Mouse (Mus musculus) megakaryocyte-erythroid progenitor cell, adult 5-6 weeks (primary cell): ENCODE results near the gene Tenm4. TPM values are rescaled to one million over a fixed set of nuclear protein-coding genes. Genes with fewer than 3 reads are reported as not detected.

Source experiments
- ATAC-seq: replicated peaks from 2 replicates; pipeline ENCODE4 v1.8.0; 2016; ENCODE audit warnings: mild to moderate bottlenecking, inconsistent platforms; ENCODE audit not compliant: severe bottlenecking, poor library complexity, low FRiP score, low TSS enrichment
- total RNA-seq, 2 experiments: library from RNA; stranded (forward) in 1 of 2; stranded (reverse) in 1 of 2; fragments of 200-1000, 215-1000 nt in 1 of 2; fragments of >200 nt in 1 of 2; fragmentation: Nextera tagmentation in 1 of 2; gene quantifications; 2 replicates each; pipeline ENCODE4 v1.2.3; 2014 to 2017

Gene Tenm4
- total RNA-seq, 2 experiments from 2014 or later = 0.14 TPM; not detected in 1

DNA sequence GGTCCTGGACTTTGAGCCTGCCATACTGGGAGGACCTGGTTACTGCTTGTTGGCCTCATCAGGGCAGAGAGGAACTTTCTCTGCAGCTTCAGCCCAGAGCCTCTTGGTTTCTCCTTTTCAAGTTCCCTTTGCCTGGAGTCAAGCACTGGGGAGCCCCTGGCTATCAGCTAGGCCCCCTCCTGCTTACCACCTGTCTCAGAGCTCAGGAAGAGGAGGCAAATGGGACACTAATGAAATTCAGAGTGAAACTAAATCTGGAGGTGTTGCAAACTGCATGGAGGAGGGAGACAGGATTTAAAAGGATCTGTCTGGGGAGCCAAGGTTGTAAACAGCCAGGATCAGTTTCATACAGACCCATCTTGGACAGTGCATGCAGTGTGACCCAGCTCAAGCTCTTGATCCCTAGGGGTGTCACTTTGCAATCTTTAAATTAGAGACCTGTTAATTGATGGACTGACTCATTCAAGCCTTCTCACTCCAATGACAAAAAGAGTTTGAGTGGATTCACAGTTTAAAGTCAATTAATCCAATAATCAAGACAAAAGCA lies 269.2 kb downstream of the Tenm4 start:
- ATAC-seq = no peak

DNA sequence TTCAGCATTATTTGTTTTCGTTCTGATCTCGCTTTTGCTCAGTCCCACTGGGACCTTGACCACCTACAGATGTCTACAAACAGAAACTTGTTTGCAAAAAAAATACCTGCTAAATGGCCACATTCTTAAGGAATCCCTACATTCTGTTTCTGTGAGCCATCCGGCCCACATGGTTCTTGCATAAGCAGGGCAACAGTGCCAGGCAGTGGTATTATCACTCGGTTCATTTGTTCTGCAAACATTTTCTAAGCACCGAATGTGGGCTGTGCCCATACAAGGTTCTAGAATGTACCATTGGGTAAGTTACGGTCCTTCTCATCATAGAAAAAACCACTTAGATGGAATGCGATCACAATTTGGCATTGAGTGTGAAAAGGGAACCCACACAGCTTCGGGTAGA lies 274.7 kb downstream of the Tenm4 start:
- no peak for ATAC-seq

DNA sequence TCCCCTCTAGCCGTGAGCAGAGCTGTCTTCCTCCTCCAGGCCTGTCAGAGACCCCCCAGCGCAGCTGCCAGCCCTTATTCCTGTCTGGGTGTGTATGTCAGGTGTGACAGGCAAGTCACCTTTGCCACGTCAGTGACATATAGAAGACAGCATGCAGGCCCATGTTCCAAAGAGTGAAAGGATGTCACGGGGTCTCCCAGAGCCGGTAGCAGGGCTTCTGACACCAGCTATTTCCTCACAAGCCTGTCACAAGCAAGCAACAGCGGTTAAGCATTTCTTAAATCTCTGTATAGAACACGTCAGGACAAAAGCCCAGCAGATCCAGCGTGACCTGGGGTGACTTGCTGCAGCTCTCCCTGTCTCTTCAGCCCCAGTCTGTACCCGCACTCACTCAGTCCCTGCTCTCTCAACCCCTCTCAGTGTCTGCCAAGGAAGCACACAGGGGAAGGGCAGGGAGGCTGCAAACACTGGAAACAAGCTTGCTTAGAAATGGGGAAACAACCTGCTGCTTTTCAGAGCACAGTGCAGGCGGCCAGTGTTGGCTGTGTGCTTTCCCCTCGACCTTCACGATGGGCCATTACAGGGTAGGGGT lies 276.9 kb downstream of the Tenm4 start:
- no peak for ATAC-seq

DNA sequence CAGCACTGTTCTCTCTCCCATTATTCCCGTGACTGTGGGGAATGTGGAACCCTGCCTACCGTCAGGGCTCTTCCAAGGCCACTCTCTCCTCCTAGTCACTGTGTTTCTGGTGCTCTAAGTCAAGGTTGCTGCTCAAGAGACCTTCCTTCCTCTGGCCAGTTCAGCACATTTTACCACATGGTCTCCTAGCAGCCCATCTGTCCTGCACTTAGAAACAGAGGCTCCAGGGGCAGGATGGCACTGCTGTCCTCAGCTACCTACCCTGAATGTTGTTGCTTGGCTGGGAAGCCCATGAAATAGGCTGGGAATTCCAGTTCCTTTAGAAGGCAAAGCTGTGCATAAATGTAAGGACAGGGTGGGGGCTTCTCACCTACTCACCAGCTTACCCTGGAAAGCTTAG lies 284.9 kb downstream of the Tenm4 start:
- ATAC-seq = no peak

DNA sequence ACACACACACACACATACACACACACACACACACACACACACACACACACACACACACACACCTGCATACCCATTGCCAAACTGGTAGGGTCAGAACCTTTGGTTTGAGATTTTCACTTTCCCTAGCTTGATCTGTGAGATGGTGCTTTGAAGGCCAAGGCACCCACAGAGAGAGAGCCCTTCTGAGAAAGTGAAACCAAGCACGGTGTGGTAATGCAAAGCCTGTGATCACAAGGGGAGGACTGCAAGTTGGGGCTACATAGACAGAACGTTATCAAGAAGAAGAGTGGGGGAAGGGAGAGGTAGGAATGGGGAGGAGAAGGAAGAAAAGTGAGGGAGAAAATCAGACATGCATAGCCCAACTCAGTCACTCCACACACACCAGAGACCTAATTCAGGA lies 285.6 kb downstream of the Tenm4 start:
- ATAC-seq = no peak

DNA sequence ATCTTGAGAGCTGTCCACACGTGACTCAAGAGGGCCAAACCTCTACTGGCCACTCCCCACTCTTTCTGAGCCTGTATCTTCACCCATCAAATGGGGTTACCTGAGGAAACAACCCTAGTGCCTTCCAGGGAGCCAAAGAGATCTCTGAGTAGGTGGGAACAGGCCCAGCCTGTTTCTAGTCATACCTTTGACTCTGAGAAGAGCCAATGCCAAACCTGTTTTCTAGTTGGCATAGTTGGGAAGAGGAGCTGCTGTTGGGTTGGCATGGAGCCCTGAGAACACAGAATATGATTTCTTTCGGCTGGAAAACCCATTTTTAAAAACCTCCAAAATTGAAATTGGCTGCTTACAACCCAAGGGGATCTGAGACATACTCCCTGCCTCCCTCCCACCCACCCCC lies 286.8 kb downstream of the Tenm4 start:
- ATAC-seq = no peak

DNA sequence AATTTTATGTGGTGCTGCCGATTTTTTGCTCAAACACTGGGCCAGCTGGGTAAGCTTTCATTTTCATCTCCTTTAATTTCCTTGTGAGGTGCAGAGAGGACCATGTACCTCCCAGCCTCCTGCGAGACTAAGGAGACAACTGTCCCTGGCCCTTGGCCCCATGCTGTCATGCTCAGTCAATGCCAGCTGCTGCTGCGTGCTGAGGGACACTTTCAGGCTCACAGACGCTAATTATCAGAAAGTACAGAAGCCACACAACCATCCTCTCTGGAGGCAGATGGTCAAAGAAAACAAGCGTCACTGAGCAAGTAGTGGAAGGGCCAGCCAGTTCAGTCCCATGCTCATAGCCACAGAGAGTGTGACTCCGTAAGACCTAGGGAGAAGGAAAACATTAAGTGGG lies 287.9 kb downstream of the Tenm4 start:
- ATAC-seq = no peak

DNA sequence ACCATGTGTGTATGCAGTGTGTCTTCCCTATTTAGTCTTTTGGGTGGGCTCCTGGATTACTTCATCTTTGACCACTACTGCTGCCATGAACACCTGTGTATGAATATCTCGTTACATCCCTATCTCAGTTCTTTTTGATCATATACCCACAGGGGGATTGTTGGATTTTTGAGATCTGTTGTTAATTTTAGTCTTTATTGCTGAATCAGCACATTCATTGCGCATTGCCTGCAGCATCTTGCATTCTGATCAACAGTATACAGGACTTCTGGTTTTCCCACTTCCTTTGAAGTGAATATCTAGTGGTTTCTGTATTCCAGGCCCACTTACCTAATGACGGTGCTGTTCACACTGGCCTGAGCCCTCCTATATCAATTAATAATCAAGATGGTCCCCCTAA lies 295.7 kb downstream of the Tenm4 start:
- no peak for ATAC-seq

DNA sequence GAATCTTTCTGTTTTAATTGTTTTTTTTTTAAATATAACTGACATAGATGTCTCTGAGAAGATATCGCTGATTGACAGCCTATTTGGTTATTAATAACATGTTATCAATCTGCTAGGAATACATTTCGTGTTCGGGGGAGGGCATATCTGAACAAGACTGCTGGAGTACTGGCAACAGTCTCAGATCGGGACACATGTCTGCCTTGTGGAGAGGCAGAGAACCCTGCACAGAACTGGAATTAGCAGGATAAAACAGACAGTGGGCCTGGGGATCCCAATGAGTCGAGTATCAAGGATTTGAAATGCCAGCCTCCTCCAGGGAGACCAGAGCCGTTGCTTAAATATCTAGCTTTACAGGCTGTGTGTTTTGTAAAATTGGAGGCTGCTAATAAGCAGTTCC lies 299.8 kb downstream of the Tenm4 start:
- no peak for ATAC-seq

DNA sequence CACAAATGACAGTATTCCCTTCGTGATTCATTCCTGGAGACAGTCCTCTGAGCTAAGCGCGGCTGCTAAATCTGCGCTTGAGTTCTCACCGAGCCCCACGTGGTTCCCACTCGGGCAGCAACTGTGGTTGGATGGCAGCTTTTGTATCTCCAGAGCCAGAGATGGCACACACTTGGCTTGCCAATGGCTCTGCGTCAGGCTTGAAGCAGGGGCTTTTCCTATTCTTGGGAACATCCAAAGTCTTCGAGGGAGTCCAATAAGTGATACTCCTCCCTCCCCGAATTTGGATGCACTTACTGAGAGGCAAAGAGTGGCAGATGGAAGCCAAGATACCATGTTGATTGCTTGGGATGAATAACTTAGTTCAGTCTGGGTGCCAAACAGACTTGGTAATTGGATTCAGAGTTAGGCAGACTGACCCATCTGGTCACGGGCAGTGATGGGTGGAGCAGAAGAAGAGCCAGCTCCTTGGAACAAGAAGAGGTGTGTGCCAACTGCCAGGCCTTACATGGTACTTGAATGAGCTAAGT lies 303.6 kb downstream of the Tenm4 start:
- ATAC-seq = no peak

DNA sequence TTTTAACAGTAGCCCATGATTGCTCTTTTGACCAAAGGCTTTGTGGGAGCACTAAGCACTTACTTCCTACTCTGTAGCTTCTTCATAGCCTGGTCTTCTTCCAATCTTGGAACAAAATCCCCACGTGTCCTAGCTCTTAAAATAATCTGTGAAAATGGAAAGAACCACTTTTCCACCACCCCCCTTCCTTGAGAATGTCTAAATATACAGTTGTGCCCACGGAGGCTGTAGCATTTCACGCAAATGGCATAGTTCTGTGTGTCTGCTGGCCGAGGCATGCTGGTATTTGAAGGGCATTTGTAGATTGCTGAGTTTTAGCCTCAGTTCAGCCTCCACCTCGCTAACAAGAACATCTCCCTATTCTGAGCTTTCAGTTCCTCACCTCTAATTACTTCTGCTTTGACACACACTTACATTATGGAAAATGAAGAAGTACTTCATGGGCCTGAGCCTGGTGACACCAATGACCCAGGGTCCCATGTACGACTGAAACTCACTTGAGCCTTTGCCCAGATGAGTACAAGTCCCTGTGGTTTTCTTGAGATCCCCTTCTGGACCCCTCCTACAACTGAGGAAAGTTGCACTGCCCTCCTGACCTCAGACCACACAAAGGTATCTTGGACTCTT lies 306.1 kb downstream of the Tenm4 start:
- no peak for ATAC-seq

DNA sequence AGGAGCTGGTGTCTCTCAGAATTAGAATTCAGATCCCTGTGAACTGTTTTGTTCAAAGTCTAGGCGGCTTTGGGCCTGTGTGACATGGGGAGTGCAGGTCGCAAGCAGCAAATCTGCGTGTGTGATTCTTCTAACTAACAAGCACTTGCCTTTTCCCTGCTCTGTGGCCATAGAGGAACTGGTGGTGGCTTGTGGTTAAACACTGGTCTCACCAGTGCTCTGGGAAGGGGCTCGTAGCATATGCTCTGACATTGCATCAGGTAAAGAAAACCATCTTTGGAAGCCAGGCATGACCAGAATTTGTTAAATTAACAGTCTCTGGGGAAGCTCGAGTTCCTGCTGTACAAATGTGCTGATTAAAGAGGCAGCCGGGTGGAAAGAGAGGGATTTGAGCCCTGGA lies 308.1 kb downstream of the Tenm4 start:
- ATAC-seq = no peak

DNA sequence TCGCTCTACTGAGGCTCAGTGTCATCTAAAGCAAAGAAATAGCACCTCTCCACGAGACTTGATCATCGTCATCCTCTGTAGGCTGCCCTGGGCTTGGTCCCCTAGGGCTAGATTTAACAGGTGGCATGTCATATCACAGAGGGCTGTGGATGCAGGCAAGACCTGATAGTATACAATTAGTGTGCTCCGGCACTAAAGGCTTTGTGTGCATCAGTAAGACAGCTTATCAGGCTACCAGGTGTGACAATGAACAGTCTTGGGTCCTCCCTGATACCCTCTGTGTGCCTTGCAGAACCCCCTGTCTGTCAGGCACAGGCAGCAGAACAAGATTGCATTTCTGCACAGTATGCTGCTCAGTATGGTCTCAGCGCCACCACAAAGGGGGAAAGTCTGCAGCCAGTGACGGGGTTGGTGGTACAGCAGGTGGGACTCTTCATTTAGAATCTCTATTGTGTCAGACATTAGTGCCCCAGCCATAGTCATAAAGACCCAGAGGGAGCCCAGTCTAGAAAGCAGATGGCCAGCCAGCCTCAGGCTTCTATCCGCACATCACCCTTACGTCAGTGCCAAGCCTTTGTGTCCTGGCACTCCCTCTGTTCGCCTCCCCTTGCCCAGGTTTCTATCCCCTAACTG lies 309.4 kb downstream of the Tenm4 start:
- ATAC-seq = no peak

DNA sequence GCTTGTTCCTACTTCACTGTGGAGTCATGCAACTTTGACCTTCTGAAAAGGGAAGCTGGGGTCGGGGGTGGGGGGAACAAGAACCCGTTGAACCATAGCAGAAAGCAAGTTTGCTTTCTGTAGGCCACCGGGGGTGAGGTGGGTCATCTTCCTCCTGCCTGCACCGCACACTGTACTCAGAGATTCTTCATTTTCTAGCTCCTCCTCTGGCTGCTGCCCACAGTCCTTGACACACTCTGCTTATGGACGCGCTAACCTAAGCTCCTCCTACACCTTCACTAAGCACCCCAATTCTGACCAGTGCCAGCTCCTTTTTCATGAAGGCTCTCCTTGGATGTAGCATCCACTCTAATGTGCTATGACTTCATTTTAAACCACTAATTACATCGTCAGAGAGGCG lies 311.9 kb downstream of the Tenm4 start:
- ATAC-seq = no peak

DNA sequence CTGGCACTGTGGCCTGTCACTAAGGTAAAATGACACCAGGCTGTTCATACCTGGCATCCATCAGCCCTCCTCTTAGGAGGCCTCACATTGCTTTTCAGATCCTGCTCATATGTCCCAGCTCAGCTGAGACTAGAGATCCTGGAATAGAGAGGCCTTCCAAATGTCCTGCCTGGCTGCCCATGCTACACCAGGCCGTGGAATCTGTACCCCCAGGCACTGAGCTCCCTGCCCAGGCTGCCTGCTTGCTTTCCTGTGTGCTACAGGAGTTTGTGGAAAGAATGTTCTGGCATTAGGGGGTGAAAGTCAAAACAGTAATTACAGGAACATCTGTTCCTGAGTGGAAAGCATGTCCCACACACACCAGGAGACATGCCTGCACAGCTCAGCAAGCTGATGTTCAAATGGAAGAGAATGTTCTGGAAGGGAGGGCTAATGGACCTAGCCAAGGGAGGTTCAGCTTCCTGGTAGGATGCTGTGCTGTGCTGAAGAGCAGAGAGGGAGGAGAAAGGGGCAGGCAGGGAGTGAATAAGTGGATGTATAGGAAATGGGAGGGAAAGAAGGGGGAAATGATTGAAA lies 313.0 kb downstream of the Tenm4 start:
- ATAC-seq = no peak

DNA sequence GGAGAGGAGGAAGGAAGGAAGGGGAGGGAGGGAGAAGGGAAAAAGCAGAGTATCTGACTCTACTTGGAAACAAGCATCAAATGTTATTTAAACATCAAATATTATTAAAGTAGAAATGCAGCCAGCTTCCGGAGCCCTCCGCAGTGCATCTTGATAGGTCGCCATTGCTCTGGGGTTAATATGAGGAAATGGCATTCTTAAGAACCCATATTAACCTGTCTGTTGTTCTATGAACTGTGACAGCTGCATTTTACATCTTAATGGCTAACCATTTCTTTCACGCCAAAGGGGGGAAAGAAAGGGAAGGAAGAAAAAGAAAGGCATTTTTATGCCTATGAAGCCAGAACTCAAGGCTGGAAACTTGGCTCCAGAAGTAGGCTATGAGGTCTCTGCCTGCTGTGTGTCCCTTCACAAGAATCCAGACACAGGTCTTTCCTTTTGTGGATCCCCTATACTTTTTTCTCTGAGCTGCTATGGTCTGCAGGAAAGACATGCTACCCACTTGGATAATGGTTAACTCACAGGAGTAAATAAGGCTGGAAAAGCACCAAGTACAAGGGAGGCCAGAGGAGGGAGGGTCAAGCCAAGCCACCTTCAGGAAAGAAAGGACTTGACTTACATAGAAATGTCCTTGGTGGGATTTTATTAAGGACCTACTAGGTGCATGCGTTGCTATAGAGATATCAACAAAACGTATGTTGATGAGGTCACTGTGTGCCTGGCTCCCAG lies 318.5 kb downstream of the Tenm4 start:
- no peak for ATAC-seq

DNA sequence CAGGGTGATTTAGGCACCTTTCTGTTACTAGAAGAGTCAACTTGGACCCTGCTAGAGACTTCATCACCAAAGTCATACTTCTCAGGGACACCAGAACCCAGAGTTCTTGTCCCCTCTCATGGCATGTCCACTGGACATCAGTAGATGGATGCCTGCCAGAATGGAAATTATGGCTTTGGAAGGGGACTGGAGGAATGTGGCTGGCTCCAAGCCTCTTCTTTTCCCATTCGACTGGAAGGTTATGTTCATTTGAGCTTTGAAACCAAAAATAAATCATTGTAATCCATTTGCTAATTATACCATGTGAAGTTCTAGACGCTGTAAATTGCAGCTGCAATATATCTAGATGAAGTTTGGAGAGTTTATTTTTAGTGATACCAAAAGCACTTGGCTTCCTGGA lies 320.9 kb downstream of the Tenm4 start:
- no peak for ATAC-seq

DNA sequence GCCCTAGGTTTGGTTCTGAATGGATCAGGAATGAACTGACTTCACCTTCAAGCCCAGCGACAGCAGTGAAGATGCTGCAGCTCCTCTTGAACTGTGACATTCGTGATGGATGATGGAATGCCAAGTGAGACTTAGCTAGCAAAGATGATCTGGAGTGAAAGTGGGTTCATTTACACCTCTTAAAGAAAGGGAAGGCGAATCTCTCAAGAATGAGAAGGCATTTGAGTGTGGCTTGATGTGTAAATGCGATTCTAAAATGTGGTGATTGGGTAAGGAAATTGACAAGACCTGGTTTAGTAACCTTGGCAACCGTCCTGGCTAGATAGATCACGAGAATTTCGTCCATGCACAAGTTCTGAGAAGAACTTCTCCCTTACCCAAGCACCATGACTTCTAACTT lies 321.6 kb downstream of the Tenm4 start:
- no peak for ATAC-seq

DNA sequence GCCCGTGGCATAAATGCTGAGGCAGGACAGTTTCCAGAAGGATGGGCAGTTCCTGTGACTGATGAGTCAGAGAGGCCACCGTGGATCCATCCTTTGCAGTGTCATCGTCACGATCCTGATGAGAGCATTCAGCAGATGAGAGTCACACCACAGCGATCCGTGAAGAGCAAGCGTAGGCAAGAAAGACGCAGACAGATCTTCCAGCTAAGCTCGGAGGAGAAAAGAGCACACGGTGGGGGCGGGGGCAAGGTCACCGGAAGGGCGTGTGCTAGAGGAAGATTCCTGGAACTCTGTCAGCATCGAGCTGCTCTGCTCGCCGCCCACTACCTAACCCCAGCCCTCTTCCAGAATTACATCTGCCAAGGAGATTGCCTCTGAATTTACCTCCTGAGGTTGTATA lies 323.0 kb downstream of the Tenm4 start:
- no peak for ATAC-seq

DNA sequence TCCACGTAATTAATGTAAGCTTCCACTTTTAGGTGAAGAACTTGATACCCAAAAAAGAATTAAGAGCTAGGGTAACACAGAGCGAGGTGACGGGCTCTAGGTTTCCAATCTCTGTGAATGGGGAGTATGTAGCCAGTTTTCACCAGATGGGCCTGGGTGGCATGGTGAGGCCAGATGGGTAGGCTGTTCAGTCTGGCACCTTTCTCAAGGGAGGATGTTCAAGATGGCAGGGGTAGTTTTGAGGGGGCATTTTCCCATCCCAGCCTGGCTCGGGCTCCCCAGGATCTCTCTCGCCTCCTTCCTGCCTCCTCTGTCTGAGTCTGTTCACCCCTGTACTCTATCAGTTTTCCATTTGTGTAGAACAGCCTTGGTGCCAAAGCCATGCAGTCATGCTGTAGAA lies 329.1 kb downstream of the Tenm4 start:
- no peak for ATAC-seq
